Mouse (Mus musculus) neural tube, embryonic 11.5 days (tissue): ENCODE data around the gene Mypn. TPM values are rescaled to one million over a fixed set of nuclear protein-coding genes. Genes with fewer than 3 reads are reported as not detected.
A peak's percentile ranks its signal among the peaks of the same experiment; 100 is the strongest.

ENCODE experiments used
- ATAC-seq: fragments of 200-750 bp; cut with Nextera tagmentation; 2 replicates; pipeline ENCODE4 v1.8.0; 2017; ENCODE audit warnings: moderate number of reproducible peaks, mild to moderate bottlenecking, moderate TSS enrichment, moderate library complexity; ENCODE audit not compliant: insufficient read depth, low FRiP score, low TSS enrichment
- DNase-seq: peaks from one replicate; pipeline ENCODE4 v3.0.0-alpha.2; 2015; ENCODE audit warnings: low spot score
- H3K27ac ChIP-seq: fragments of 300-500 bp; sonication (generic); 2 replicates; pipeline ENCODE4 v1.5.1; 2014; ENCODE audit warnings: low read depth, mild to moderate bottlenecking, low read length
- H3K27me3 ChIP-seq: fragments of 300-500 bp; sonication (generic); 2 replicates; pipeline ENCODE4 v1.6.1; 2014; ENCODE audit warnings: mild to moderate bottlenecking, low read length, mixed read lengths; ENCODE audit not compliant: control insufficient read depth, insufficient read depth
- H3K36me3 ChIP-seq: fragments of 300-500 bp; sonication (generic); 2 replicates; pipeline ENCODE4 v1.6.1; 2014; ENCODE audit warnings: mild to moderate bottlenecking, low read length, moderate library complexity, mixed read lengths; ENCODE audit not compliant: control insufficient read depth, insufficient read depth
- H3K4me1 ChIP-seq: fragments of 300-500 bp; sonication (generic); 2 replicates; pipeline ENCODE4 v1.6.1; 2014; ENCODE audit warnings: low read length, mixed read lengths; ENCODE audit not compliant: control insufficient read depth, insufficient read depth
- H3K4me2 ChIP-seq: fragments of 300-500 bp; sonication (generic); 2 replicates; pipeline ENCODE4 v1.6.1; 2014; ENCODE audit warnings: low read depth, mild to moderate bottlenecking, moderate library complexity
- H3K4me3 ChIP-seq: fragments of 300-500 bp; sonication (generic); 2 replicates; pipeline ENCODE4 v1.5.1; 2014; ENCODE audit warnings: low read depth, low read length
- H3K9ac ChIP-seq: fragments of 300-500 bp; sonication (generic); 2 replicates; pipeline ENCODE4 v1.6.1; 2014; ENCODE audit warnings: mild to moderate bottlenecking, low read length
- H3K9me3 ChIP-seq: fragments of 300-500 bp; sonication (generic); 2 replicates; pipeline ENCODE4 v1.6.1; 2016; ENCODE audit warnings: low read length; ENCODE audit not compliant: control insufficient read depth
- WGBS: fragments of 180-500 bp; shearing (Covaris S2); extraction: QIAGEN DNeasy Blood & Tissue Kit; methylation state at CpG from one replicate; pipeline ENCODE4 v1.1.7; 2014; 5-methylcytosine and 5-hydroxymethylcytosine counted together
- polyA plus RNA-seq: library from polyadenylated mRNA; unstranded; fragments of >200 nt; fragmentation: Nextera tagmentation; extraction: Ambion mirVana; gene quantifications from 2 replicates; pipeline ENCODE4 v1.2.1, GENCODE M21; 2014

The Mypn gene
- polyA plus RNA-seq: 0.28 and 0.90 TPM in 2 replicates

GRCm38 (mm10) chr10:63203728-63204127, at the start of gene Mypn:
TSS of gene Mypn (minus strand) at chr10:63203952.
- Histone ChIP-seq H3K27me3 (no peaks in the 10 kb centered on the region), H3K9ac (no peak within 1 kb of the TSS), H3K27ac (no peak within 1 kb of the TSS), H3K4me1 (no peaks in the 10 kb centered on the region), H3K4me3 (no peak within 1 kb of the TSS), H3K36me3 (no peaks in the 10 kb centered on the region), H3K4me2 (no peak within 1 kb of the TSS), H3K9me3 (no peaks in the 10 kb centered on the region)
- 92% methylated on average over 15 of the region's 15 CpGs for WGBS
- DNase-seq (no peak), ATAC-seq (no peak)

GRCm38 (mm10) chr10:63248421-63248820, 44.7 kb upstream of the Mypn start:
- no peak for ATAC-seq
- Histone ChIP-seq H3K4me1 (peaks cover 2% of the 10 kb centered on the region; the same call in 1 of the 2 replicates), H3K27me3 (no peaks in the 10 kb centered on the region), H3K9ac (no peak overlapping the region), H3K27ac (no peak overlapping the region), H3K4me2 (no peak overlapping the region), H3K9me3 (no peaks in the 10 kb centered on the region), H3K4me3 (no peak overlapping the region), H3K36me3 (no peaks in the 10 kb centered on the region)
- WGBS: 95% methylated on average over 6 of the region's 6 CpGs
- no peak for DNase-seq

GRCm38 (mm10) chr10:63247457-63247856, 43.7 kb upstream of the Mypn start:
- Histone ChIP-seq H3K27me3 (no peaks in the 10 kb centered on the region), H3K9me3 (no peaks in the 10 kb centered on the region), H3K4me1 (peaks cover 5% of the 10 kb centered on the region; the same call in 1 of the 2 replicates), H3K9ac (no peak overlapping the region), H3K4me2 (no peak overlapping the region), H3K27ac (no peak overlapping the region), H3K4me3 (no peak overlapping the region), H3K36me3 (no peaks in the 10 kb centered on the region)
- ATAC-seq (no peak), DNase-seq (no peak)
- 92% methylated on average over 7 of the region's 7 CpGs for WGBS

GRCm38 (mm10) chr10:63245846-63246245, 42.1 kb upstream of the Mypn start:
- H3K4me2 ChIP-seq: no peak overlapping the region
- H3K9me3 ChIP-seq: no peaks in the 10 kb centered on the region
- no peak overlapping the region for H3K27ac ChIP-seq
- H3K4me1 ChIP-seq: peaks cover 5% of the 10 kb centered on the region; the same call in 1 of the 2 replicates
- no peak overlapping the region for H3K9ac ChIP-seq
- ATAC-seq (no peak), DNase-seq (no peak)
- no peaks in the 10 kb centered on the region for H3K27me3 ChIP-seq
- WGBS: 93% methylated on average over 3 of the region's 3 CpGs
- H3K4me3 ChIP-seq: no peak overlapping the region
- no peaks in the 10 kb centered on the region for H3K36me3 ChIP-seq

GRCm38 (mm10) chr10:63244746-63245145, 41.0 kb upstream of the Mypn start:
- 13% methylated on average over 5 of the region's 5 CpGs for WGBS
- peak overlapping the region; percentile 95; the same call in 1 of the 2 replicates for H3K9ac ChIP-seq
- ATAC-seq (no peak), DNase-seq (peak; percentile 48)
- H3K4me2 ChIP-seq: peak overlapping the region; percentile 59
- H3K27me3 ChIP-seq: no peaks in the 10 kb centered on the region
- peaks cover 5% of the 10 kb centered on the region; the same call in 1 of the 2 replicates for H3K4me1 ChIP-seq
- peak overlapping the region; percentile 95 for H3K4me3 ChIP-seq
- no peaks in the 10 kb centered on the region for H3K36me3 ChIP-seq
- no peaks in the 10 kb centered on the region for H3K9me3 ChIP-seq
- no peak overlapping the region for H3K27ac ChIP-seq

GRCm38 (mm10) chr10:63244055-63244671, 40.4 kb upstream of the Mypn start:
- Histone ChIP-seq H3K4me2 (peak overlapping the region; percentile 59), H3K27me3 (no peaks in the 10 kb centered on the region), H3K9ac (peak overlapping the region; percentile 95), H3K27ac (peak overlapping the region; percentile 91), H3K36me3 (no peaks in the 10 kb centered on the region), H3K4me1 (peaks cover 5% of the 10 kb centered on the region; the same call in 1 of the 2 replicates), H3K4me3 (peak overlapping the region; percentile 95), H3K9me3 (no peaks in the 10 kb centered on the region)
- DNase-seq (no peak), ATAC-seq (peak; percentile 85)
- WGBS: under 1% methylated on average over 41 of the region's 41 CpGs

- peak; percentile 99 for ATAC-seq
- H3K27me3 ChIP-seq: no peaks in the 10 kb centered on the region
Observed at GRCm38 (mm10) chr10:63243493-63244054, 39.8 kb upstream of the Mypn start, which contains the start of gene Herc4. TSS of gene Herc4 (plus strand) at chr10:63243810.

GRCm38 (mm10) chr10:63242798-63243435, 39.2 kb upstream of the Mypn start:
- WGBS: 34% methylated on average over 12 of the region's 12 CpGs

More at GRCm38 (mm10) chr10:63243493-63244054, 39.8 kb upstream of the Mypn start, which contains the start of gene Herc4:
- Histone ChIP-seq H3K36me3 (no peaks in the 10 kb centered on the region), H3K4me2 (peak within 1 kb of the TSS; percentile 59), H3K4me1 (peaks cover 5% of the 10 kb centered on the region; the same call in 1 of the 2 replicates), H3K4me3 (peak within 1 kb of the TSS; percentile 95), H3K27ac (peak within 1 kb of the TSS; percentile 91), H3K9ac (peak within 1 kb of the TSS; percentile 95), H3K9me3 (no peaks in the 10 kb centered on the region)
- peak; percentile 94 for DNase-seq
- under 1% methylated on average over 38 of the region's 44 CpGs for WGBS

More at GRCm38 (mm10) chr10:63242798-63243435, 39.2 kb upstream of the Mypn start:
- Histone ChIP-seq H3K9ac (peak overlapping the region; percentile 23; the same call in 1 of the 2 replicates), H3K36me3 (no peaks in the 10 kb centered on the region), H3K4me2 (peak overlapping the region; percentile 48), H3K27me3 (no peaks in the 10 kb centered on the region), H3K27ac (no peak overlapping the region), H3K9me3 (no peaks in the 10 kb centered on the region), H3K4me3 (peak overlapping the region; percentile 95), H3K4me1 (peaks cover 5% of the 10 kb centered on the region; the same call in 1 of the 2 replicates)
- ATAC-seq: no peak
- DNase-seq: no peak
